In genomic region chr11:58132026-58132425, GRCm38 (mm10) we compare ENCODE assay signal across 22 mouse cellular contexts. TPM values are rescaled to one million over a fixed set of nuclear protein-coding genes. Genes with fewer than 3 reads are reported as not detected.
"Had no signal": no experiment of that assay in that cellular context is flagged by ENCODE, and none has a peak within 500 bp of the region (broad histone marks: within the 10 kb centered on the region; RNA-seq: fewer than 3 reads in every experiment).

No protein-coding gene starts in this region.

- H3K9me3 ChIP-seq: megakaryocyte, embryonic 14.5 days; midbrain, embryonic 13.5 days; midbrain, embryonic 15.5 days; neural tube, embryonic 13.5 days; neural tube, embryonic 15.5 days; stomach, embryonic 15.5 days had no signal

- H3K4me3 ChIP-seq: megakaryocyte, embryonic 14.5 days; midbrain, embryonic 13.5 days; midbrain, embryonic 15.5 days; myocyte; neural tube, embryonic 13.5 days; neural tube, embryonic 15.5 days; stomach, embryonic 15.5 days had no signal

- H3K27me3 ChIP-seq: megakaryocyte, embryonic 14.5 days; midbrain, embryonic 13.5 days; midbrain, embryonic 15.5 days; neural tube, embryonic 13.5 days; neural tube, embryonic 15.5 days; stomach, embryonic 15.5 days had no signal

- H3K27ac ChIP-seq: liver, embryonic 14.5 days; midbrain, embryonic 13.5 days; midbrain, embryonic 15.5 days; neural tube, embryonic 13.5 days; neural tube, embryonic 15.5 days; stomach, embryonic 15.5 days; stomach, postnatal 0 days had no signal

- DNase-seq: lung, adult 18-20 months; lung, embryonic 14.5 days; lung, postnatal 10 days; lung, postnatal 4 days; right cerebral cortex, postnatal 14 days; thymus, adult 2 months; thymus, postnatal 25 days; thymus, postnatal 4 days had no signal

- H3K4me1 ChIP-seq: midbrain, embryonic 13.5 days; midbrain, embryonic 15.5 days; neural tube, embryonic 13.5 days; neural tube, embryonic 15.5 days; stomach, embryonic 15.5 days had no signal

- H3K4me2 ChIP-seq: lung, embryonic 14.5 days; midbrain, embryonic 11.5 days; midbrain, embryonic 13.5 days; midbrain, embryonic 15.5 days; neural tube, embryonic 13.5 days; neural tube, embryonic 15.5 days; stomach, embryonic 15.5 days had no signal

- ATAC-seq: midbrain, embryonic 13.5 days; midbrain, embryonic 15.5 days had no signal

- H3K9ac ChIP-seq: liver, embryonic 14.5 days; lung, embryonic 14.5 days; midbrain, embryonic 13.5 days; midbrain, embryonic 15.5 days; neural tube, embryonic 13.5 days; neural tube, embryonic 15.5 days; stomach, embryonic 15.5 days had no signal

RNA-seq across cellular contexts. Expression of gene Gm12248, which starts 39.1 kb away (rescaled TPM):
- polyA plus RNA-seq: liver, embryonic 14.5 days; liver, embryonic 16.5 days; lung, embryonic 14.5 days; lung, embryonic 16.5 days; midbrain, embryonic 11.5 days; midbrain, embryonic 13.5 days; neural tube, embryonic 11.5 days; neural tube, embryonic 13.5 days; neural tube, embryonic 15.5 days; stomach, embryonic 15.5 days; stomach, postnatal 0 days; urinary bladder, adult 2 months had no signal
